Mouse (Mus musculus): ENCODE measurements around the gene Scap. TPM values are rescaled to one million over a fixed set of nuclear protein-coding genes. Genes with fewer than 3 reads are reported as not detected.
"Not testable (repeated sequence)": the region's sequence is repeated elsewhere in the genome, so short reads cannot be mapped to it uniquely, and the experiment has no call there.

Scap gene
- total RNA-seq, 4 experiments from 2014 or later: 99.5 to 121 (median 101) TPM

DNA sequence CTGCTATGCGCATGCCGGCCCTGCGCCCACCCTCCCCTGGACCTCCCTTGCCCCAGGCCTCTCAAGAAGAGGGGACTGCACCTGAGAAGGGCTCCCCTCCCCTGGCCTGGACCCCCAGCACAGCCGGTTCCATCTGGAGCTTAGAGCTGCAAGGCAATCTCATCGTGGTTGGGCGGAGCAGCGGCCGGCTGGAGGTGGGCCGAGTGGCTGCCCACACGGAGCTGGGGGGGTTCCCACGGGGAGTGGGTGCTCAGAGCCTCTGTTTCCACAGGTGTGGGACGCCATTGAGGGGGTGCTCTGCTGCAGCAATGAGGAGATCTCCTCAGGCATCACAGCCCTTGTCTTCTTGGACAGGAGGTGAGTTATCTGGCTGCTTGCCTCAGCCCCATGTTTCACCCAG is 48.2 kb downstream of the Scap start:
- no peak for DNase-seq (ENCODE audit: low spot score in 2 of 2)

DNA sequence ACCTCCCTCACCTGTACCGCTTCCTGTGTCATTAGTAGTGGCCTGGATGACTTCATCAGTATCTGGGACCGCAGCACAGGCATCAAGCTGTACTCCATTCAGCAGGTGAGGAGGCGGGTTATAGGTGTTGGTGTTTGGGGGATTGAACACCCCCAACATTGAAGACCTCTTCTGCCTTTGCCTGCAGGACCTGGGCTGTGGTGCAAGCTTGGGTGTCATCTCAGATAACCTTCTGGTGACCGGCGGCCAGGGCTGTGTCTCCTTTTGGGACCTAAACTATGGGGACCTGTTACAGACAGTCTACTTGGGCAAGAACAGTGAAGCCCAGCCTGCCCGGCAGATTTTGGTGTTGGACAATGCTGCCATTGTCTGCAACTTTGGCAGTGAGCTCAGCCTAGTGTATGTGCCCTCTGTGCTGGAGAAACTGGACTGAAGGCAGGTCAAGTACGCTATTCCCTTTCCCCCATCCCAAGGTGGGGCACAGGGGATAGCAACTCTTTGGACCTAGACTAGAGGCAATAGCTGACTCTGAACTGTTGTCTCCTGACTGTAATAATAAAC is 51.4 kb downstream of the Scap start:
- no peak for DNase-seq (ENCODE audit: low spot score in 2 of 2)

DNA sequence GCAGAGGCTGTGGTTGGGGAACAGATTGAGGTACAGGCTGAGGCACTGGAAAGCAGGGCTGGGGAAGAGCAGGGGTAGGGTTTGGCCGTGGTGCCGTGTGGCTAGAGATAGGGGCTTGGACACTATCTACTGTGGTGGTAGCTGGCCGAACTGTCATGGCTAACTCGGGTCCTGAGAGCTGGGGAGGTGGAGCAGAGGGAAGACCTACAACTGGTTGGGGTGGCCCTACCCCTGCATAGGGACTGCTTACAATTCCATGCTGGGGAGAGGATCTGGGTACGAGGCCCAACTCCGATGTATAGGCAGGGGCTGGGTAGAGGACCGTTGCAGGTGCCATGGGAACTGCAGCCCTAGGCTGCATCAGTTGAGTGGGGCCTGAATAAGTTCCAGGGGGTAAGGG is 54.9 kb downstream of the Scap start:
- DNase-seq (ENCODE audit: low spot score in 2 of 2): no peak

DNA sequence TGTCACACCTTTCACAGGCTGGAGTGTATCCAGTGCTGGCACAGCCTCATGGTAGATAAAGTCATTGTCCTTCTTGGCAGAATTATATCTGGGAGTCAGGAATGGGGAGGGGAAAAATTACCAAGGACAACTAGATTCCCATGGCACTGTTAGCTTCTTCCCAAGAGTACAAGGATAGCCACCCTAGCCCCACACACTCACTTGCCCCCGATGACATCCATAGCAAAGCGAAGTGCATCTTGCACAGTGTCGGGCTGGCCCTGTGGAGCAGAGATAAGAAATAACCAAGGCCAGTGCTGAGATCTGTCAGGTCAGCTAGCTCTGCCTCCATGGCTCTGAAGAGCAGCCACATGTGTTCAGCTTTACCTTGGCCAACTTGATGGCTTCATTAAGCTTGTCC is 57.8 kb downstream of the Scap start:
- no peak for DNase-seq (ENCODE audit: low spot score in 2 of 2)

DNA sequence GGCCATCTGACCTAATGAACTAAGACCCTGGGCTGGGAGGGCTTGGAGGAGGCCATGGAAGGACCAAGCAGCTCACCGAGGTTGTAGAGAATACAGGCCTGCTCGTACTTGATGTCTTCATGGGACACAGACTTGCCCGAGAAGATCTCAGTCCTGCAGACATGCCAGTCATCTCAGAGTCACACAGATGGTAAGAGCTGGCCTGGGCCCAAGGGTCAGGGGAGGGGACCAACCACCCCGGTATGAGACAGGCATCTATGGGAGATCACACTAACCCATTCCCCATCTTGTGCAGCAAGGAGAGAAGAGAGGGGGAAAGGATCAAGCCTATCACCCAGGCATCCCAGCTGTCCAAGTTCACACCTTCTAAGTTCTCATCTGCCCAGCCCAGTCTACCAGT is 60.2 kb downstream of the Scap start:
- no peak for DNase-seq (ENCODE audit: low spot score in 2 of 2)

DNA sequence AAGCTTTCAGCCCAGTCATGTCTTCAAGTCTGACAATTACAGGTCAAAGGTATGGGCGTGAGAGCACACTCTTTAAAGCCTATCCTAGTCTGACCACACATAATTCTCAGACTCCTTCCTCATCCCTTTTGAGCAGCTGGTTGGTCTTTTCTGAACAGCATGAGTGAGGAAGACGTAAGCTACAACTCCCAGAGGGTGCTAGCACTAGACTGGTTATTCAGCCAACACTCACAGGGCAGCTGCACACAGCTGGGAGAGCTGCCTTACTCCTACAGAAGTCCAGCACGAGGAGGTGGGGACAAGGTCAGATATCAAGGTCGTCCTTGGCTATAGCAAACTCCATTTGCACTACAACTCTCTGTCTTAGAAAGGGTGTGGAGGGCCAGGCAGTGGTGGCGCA is 67.6 kb downstream of the Scap start:
- DNase-seq (ENCODE audit: low spot score in 2 of 2): no peak

DNA sequence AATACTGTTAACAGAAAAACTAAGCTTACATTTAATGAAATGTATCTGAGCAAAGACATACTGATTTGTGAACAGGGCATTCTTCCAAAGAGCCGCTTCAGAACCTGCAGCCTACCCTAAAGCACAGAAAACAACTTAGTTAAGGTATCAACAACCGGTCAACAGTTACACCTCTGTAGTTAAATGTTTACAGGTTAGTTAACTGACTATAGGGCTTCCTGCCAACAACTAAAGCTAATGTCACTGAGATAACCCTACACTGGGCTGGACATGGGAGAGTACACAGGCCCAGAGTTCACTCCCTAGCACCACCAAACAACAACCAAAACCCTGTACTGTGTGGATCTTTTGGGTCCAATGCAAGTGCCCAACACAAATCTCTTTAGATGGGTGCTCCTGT is 69.6 kb downstream of the Scap start:
- no peak for DNase-seq (ENCODE audit: low spot score in 2 of 2)

DNA sequence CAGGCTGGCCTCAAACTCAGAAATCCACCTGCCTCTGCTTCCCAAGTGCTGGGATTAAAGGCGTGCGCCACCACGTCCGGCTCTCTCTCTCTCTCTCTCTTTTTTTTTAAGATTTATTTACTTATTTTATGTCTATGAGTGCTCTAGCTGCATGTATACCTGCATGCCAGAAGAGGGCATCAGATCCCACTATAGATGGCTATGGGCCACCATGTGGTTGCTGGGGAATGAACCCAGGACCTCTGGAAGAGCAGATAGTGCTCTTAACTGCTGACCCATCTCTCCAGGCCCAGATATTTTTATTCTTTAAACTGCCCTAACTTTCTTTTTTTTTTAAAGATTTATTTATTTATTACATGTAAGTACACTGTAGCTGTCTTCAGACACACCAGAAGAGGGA is 70.2 kb downstream of the Scap start:
- DNase-seq (ENCODE audit: low spot score in 2 of 2): not testable (repeated sequence)

DNA sequence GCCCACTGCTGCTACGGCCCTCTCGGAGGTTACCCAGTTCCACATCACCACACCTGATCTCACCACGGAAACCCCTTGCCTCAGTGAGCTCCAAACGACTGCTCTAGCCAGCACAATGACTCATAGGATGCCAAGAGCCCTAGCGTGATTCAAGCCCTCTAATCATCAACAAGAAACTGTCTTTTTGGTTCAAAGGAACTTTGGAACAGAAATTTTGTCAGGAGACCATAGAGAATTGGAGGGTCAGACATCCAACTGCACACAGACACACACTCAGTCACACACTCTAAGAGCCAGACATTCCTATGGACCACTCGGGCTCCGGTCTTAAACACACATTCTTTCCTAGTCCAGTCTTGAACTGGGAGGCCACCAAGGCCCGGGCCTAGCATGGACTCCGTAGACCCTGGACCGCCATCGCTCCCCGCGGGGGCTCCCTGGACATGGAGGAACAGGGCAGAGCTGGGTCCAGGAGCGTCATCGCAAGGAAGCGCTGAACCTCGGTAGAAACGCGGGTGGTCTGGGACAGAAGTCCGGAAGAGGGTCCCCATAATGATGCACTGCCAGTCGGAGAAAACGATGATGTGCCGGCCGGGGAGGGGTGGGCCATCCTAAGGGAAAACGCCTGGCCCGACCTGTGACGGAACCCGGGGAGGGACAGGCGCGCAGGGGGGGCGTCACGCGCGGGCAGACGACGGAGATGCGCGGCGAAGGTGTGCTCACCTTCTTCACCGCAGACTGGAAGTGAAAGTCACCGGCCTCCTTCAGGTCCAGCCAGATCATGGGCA is 74.4 kb downstream of the Scap start:
- DNase-seq (ENCODE audit: low spot score in 2 of 2): peak in 1 of 2 experiments; percentile 29

DNA sequence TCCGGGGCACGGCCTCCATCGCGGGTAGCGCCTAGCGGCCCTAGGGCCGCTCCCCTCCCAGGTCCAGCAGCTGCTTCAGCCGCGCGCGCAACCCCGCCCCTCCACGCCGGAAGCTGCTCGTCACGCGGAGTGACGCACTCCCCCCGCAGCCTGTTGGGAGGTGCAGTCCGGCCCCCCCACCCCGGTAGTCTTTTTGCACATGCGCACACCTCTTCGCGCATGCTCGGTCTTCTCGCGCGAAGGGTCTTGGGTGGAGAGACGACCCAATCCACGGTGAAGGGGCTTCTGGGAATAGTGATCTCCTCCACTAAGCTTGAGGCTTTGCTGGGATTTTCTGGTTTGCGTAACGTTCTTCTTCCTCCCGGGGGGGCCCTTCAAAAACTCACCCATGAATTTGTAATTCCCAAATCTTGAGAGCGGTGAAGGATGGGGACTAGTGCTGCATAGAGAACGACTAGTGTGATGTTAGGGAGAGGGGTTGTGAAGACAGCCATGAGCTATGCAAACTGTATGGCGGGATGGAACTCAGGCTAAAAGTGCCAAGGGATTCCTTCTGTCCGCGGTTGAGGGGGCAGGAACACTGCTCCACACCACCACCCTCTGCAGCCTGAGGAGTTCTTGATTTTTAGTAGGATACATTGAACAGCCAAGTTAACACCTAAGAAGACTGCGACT is 75.1 kb downstream of the Scap start, which contains the start of gene Ptpn23:
Gene Ptpn23 (minus strand): TSS at position 115 of the 675 bp plus-strand sequence.
- DNase-seq (ENCODE audit: low spot score in 2 of 2): peak; percentile 90 to 91

DNA sequence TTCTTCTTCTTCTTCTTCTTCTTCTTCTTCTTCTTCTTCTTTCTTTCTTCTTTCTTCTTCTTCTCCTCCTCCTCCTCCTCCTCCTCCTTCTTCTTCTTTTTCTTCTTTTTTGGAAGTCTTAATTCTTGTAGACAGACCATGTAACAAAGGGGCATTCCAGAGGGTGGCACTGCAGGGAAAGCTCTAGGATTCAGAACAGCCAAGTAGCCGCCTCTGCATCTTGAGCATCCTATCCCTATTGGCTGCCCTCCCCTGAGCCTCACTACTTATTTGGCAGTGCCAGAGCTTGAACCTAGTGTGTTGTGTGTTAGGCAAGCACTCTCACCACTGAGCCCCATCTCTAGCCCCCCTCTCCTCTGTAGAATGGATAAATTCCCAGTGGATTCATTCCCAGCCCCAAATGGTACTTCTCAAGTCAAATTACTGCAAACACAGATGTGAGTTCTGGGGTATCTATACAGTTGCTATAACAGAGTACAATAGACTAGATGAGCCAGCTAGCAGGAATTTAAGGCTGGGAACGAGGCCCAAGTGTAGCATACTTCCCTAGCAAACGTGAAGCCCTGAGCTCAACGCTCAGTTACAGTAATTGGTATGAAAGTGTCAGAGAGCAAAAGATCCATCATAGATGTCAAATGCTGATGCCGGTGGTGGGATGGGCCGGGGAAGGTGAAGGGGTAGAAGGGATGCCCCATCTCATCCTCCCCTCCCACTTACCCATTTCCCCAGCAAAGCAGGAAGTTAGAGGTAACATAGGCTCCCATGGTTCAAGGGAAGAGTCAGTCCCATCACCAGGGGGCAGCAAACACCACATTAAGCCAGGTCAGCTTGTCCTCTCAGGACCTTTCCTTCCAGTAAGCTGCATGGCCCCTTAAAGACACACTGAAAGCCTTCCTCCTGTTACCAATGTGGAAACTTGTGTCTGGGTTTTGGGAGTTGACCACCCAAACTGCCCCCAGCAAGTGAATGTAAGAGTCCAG is 78.1 kb downstream of the Scap start:
- DNase-seq (ENCODE audit: low spot score in 2 of 2): peak; percentile 66 to 76

DNA sequence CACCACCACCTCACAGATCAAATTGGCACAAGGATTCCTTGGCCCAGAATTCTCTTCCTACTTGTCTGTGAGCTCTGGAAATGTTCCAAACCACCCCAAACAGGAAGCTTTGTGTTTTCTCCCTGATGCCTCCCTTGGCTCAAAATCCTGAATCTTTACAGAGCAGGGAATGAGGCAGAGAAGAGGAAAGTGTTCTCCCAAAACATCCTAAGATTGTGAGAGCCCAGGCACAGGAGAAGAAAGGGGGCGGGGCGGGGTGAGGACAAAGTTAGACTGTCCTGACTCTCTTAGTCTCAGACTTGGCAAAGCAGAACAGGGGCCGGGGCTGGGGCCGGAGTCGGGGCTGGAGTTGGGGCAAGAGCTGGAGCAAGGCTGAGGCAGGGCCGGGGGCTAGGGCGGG is 79.8 kb downstream of the Scap start:
- no peak for DNase-seq (ENCODE audit: low spot score in 2 of 2)

DNA sequence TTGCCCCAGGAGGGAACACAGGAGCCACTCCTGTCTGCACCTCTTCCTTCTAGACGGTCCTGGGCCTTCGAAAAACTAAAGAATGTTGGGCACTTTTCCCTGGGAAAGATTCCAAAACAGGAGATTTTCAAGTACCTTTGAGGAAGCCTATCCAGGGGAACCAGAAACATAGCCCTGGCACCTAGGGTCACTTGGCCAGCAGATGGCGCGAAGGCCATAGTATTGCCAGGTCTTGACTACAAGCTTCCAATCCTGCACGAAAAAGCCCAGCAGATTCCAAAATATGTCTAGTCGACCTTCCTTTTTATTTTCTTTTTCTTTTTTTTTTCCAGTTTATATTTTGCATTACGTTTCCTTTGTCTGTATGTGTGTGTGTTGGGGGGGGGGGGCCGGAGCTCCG is 80.7 kb downstream of the Scap start:
- no peak for DNase-seq (ENCODE audit: low spot score in 2 of 2)

DNA sequence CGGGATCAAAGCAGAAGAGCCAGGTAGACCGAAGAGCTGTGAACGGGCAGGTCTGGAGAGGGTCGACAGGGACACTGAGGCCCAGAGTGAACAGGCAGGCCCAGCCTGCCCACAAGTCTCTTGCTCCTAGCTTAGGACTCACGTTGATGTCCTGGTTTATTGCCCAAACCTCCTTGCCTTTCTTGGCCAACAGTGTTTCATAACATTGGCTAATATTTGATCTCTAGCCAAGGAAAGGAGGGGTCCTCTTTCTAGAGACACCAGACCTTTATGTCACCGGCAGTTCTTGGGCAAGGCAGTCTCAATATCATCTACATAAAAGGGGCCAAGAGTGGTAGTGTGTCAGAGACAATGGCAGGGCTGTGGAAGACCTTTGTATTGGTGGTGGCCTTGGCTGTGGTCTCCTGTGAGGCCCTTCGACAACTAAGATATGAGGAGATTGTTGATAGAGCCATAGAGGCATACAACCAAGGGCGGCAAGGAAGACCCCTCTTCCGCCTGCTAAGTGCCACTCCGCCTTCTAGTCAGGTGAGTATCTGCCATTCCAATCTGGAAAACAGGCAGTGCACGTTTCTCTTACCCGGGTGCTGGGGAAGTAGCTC is 86.5 kb downstream of the Scap start, which contains the start of gene Ngp:
Gene Ngp (plus strand): TSS at position 237 of the 602 bp plus-strand sequence.
- no peak for DNase-seq (ENCODE audit: low spot score in 2 of 2)

DNA sequence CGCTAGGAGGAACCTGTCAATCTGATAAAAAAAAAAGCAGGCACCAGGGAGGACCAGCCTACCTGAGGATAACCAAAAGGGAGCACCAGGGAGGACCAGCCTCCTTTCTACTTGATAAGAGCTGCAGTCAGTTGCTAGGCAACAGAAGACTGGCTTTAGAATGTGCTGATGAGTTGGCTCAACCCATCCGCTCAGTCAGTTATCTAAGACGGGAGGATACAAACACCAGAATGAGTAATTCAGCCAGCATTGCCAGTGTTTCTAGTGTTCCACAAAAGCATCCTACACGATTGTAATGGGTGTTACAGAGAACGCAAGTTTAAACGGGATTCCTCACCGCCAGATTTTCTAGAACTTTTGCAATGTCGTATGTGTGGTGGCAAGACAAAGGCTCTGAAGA is 98.2 kb downstream of the Scap start:
- peak; percentile 44 to 60 for DNase-seq (ENCODE audit: low spot score in 2 of 2)

DNA sequence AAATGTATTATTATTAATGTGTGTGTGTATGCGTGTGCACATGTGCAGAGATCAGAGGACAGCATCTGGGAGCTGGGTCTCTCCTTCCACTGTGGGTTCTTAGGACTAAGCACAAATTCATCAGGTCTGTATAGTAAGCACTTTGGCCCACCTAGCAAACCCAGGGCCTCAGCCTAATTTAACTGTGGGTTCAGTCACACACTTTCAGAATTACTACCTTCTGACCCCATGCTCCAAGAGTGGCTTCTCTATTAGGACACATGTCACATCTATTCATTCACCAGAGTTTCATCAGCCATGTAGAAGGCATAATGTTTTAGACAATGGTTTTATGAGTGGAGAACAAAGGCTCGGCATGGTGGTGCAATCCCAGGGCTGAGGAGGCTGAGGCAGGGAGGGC is 100.0 kb downstream of the Scap start:
- DNase-seq (ENCODE audit: low spot score in 2 of 2): no peak

Other genes with a start within 250 kb of the Scap start
- 10 to 100 TPM; 50.9 to 70.5 (median 62.2) TPM for gene Smarcc1, start 215.6 kb upstream of the Scap start, total RNA-seq (2022)
- gene Dhx30, start 215.5 kb upstream of the Scap start, total RNA-seq (2022): 100 to 1,000 TPM; 156 to 177 (median 173) TPM
- gene Cspg5, start 89.5 kb upstream of the Scap start, total RNA-seq (2022): 100 to 1,000 TPM; 256 to 334 (median 299) TPM
- 10 to 100 TPM; 10.7 to 14.4 (median 11.0) TPM for gene Elp6, start 28.1 kb upstream of the Scap start, total RNA-seq (2022)
- 10 to 100 TPM; 46.2 to 62.8 (median 53.4) TPM for gene Ptpn23, start 74.9 kb downstream of the Scap start, total RNA-seq (2022)
- under 1 TPM in 1 of 4 experiments, not detected in 3; 0.31 TPM for gene Ngp, start 86.5 kb downstream of the Scap start, total RNA-seq (2022)
- 10 to 100 TPM; 22.3 to 27.0 (median 25.5) TPM for gene Klhl18, start 143.4 kb downstream of the Scap start, total RNA-seq (2022)
- gene Kif9, start 143.7 kb downstream of the Scap start, total RNA-seq (2022): 1 to 10 TPM; 3.8 to 5.6 (median 4.7) TPM
- gene Setd2, start 199.3 kb downstream of the Scap start, total RNA-seq (2022): 10 to 100 TPM; 54.9 to 70.6 (median 61.4) TPM

Measured in layer of hippocampus, adult 8-10 months (tissue).